Mouse (Mus musculus) macrophage (primary cell): ENCODE results near the gene Ddo. TPM values are rescaled to one million over a fixed set of nuclear protein-coding genes. Genes with fewer than 3 reads are reported as not detected.

Experiments used
- H3K27ac ChIP-seq: fragments of 350-480 bp; formaldehyde crosslinking; 2 replicates; pipeline ENCODE4 v1.9.0; 2021
- H3K36me3 ChIP-seq: fragments of 350-480 bp; formaldehyde crosslinking; 2 replicates; pipeline ENCODE4 v1.9.0; 2021; ENCODE audit errors: inconsistent target
- H3K4me3 ChIP-seq: fragments of 350-480 bp; formaldehyde crosslinking; 2 replicates; pipeline ENCODE4 v1.9.0; 2021; ENCODE audit errors: inconsistent target
- H3K79me2 ChIP-seq: fragments of 350-480 bp; formaldehyde crosslinking; 2 replicates; pipeline ENCODE4 v1.9.0; 2021; ENCODE audit errors: inconsistent target
- WGBS: methylation state at CpG from one replicate; pipeline ENCODE4 v1.1.7; 2026; ENCODE audit warnings: inconsistent platforms; ENCODE audit not compliant: missing documents; 5-methylcytosine and 5-hydroxymethylcytosine counted together
- polyA plus RNA-seq: library from polyadenylated mRNA; stranded (reverse); fragments of 250-400 nt; gene quantifications from 3 replicates; pipeline ENCODE4 v1.2.4, GENCODE M21; 2018; ENCODE audit warnings: inconsistent platforms

The Ddo gene
- polyA plus RNA-seq, 1 experiment from 2014 or later, result not detected

GRCm38 (mm10) chr10:40640406-40640805, 10.6 kb downstream of the Ddo start:
- H3K4me3 ChIP-seq, result no peak overlapping the region
- H3K79me2 ChIP-seq, result no peaks in the 10 kb centered on the region
- H3K36me3 ChIP-seq, result no peaks in the 10 kb centered on the region
- WGBS, result 89% methylated on average over 4 of the region's 4 CpGs
- H3K27ac ChIP-seq, result no peak overlapping the region

- Histone ChIP-seq H3K4me3 (no peak overlapping the region), H3K36me3 (no peaks in the 10 kb centered on the region), H3K27ac (no peak overlapping the region), H3K79me2 (no peaks in the 10 kb centered on the region)
- WGBS, result 90% methylated on average over 7 of the region's 7 CpGs
Measured at GRCm38 (mm10) chr10:40641901-40642300, 12.1 kb downstream of the Ddo start.

DNA sequence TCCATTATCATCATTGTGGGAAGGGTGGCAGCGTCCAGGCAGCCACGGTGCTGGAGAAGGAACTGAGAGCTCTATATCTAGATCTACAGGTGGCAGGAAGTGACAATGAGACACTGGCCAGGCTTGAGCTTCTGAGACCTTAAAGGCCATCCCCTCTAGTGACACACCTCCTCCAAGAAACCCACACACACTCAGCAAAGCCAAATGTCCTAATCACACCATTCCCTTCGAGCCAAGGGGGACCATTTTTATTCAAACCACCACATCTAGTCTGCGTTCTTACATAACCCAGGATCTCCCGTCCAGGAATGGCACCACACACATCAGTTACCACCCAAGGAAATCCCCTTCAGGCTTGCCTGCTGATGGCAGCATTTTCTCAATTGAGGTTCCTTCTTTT, 13.3 kb downstream of the Ddo start:
- WGBS, result 72% methylated on average over 5 of the region's 5 CpGs
- no peak overlapping the region for H3K27ac ChIP-seq
- no peak overlapping the region for H3K4me3 ChIP-seq
- no peaks in the 10 kb centered on the region for H3K79me2 ChIP-seq
- no peaks in the 10 kb centered on the region for H3K36me3 ChIP-seq

GRCm38 (mm10) chr10:40644456-40644855, 14.6 kb downstream of the Ddo start:
- Histone ChIP-seq H3K79me2 (no peaks in the 10 kb centered on the region), H3K27ac (no peak overlapping the region), H3K4me3 (no peak overlapping the region), H3K36me3 (no peaks in the 10 kb centered on the region)
- WGBS, result 81% methylated on average over 9 of the region's 9 CpGs

DNA sequence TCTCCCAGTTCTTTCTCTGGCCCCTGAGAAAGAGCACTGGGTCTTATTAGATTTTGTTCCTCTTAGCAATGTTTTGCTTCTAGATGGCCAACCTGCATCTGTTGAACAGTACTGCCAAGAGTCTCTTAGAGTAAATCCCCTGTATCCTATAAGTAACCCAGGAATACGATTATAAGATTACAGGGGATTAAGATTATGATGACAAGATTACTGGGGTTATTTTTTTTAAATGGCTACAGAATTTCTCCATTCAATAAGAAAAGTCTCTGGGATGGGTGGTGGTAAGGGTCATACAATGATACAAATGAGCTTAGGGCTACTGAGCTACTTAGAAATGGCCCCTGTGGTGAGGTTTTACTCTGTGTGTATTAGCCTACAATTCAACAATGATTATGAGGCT, 15.5 kb downstream of the Ddo start:
- Histone ChIP-seq H3K36me3 (no peaks in the 10 kb centered on the region), H3K4me3 (no peak overlapping the region), H3K79me2 (no peaks in the 10 kb centered on the region), H3K27ac (no peak overlapping the region)
- 73% methylated on average over 1 of the region's 1 CpGs for whole genome bisulfite sequencing

- 82% methylated on average over 12 of the region's 12 CpGs for WGBS
- Histone ChIP-seq H3K36me3 (no peaks in the 10 kb centered on the region), H3K27ac (no peak overlapping the region), H3K4me3 (no peak overlapping the region), H3K79me2 (no peaks in the 10 kb centered on the region)
Measured at GRCm38 (mm10) chr10:40648776-40649175, 19.0 kb downstream of the Ddo start.

GRCm38 (mm10) chr10:40649634-40650033, 19.8 kb downstream of the Ddo start:
- Histone ChIP-seq H3K79me2 (no peaks in the 10 kb centered on the region), H3K36me3 (no peaks in the 10 kb centered on the region), H3K27ac (no peak overlapping the region), H3K4me3 (no peak overlapping the region)
- 44% methylated on average over 4 of the region's 4 CpGs for WGBS

DNA sequence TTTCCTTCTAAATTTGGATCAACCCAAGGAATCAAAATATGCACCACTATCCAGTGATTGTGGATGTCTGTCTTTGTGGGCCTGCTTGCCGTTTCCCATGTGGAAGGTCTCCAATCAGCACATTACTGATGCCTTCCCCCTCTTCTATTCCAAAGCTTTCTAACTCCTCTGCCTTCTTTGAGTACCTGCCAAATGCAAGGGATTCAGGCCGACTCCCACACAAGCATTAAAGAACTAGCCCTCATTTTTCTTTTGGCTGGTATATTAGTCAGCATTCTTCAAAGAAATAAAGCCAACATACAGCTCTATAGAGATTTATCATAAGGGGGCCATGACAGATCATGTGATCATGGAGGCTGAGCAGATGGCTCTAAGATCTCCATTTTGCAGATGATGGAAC, 21.9 kb downstream of the Ddo start:
- Histone ChIP-seq H3K27ac (no peak overlapping the region), H3K79me2 (no peaks in the 10 kb centered on the region), H3K36me3 (no peaks in the 10 kb centered on the region), H3K4me3 (no peak overlapping the region)
- WGBS, result 91% methylated on average over 2 of the region's 2 CpGs

DNA sequence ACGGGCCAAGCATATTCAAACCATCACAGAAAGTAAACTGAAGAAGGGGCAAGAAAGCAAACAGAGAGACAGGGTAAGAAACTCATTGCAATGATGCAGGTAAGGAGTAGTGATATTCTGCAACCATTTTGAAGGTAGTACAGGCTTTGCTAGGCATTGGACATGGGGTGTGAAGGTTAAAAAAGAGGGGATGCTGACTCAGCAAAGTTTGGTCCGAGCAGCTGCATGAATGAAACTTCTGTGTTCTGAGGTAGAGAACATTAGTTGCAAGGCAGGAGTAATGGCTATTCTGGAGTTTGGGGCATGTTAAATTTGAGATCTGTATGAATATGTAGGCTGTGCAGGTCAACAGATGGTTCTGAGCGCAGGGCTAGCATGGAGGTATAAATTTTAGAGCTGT, 35.5 kb downstream of the Ddo start:
- no peak overlapping the region for H3K27ac ChIP-seq
- no peaks in the 10 kb centered on the region for H3K79me2 ChIP-seq
- WGBS, result 80% methylated on average over 3 of the region's 3 CpGs
- H3K4me3 ChIP-seq, result no peak overlapping the region
- H3K36me3 ChIP-seq, result no peaks in the 10 kb centered on the region

DNA sequence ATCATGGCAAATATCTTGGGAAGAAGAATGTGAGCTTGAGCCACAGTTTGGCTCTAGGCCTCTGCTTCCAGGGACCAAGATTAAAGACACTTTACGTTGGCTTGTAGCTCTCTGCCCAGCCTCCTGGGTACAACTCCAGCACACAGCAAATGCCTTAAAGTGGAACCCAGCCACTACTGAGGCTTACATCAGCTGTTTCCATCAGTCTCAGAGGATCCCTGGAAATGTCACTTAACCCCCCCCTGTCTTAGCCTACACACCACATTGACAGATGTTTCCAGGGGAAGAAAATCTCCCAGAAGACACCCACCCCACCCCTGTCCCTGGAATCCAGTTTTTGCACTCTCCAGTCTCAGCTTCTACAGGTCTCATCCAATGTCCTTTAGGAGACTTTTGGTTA, 37.1 kb downstream of the Ddo start:
- WGBS, result 73% methylated on average over 1 of the region's 1 CpGs
- no peaks in the 10 kb centered on the region for H3K79me2 ChIP-seq
- no peak overlapping the region for H3K4me3 ChIP-seq
- no peak overlapping the region for H3K27ac ChIP-seq
- H3K36me3 ChIP-seq, result no peaks in the 10 kb centered on the region

- Histone ChIP-seq H3K4me3 (no peak overlapping the region), H3K27ac (no peak overlapping the region), H3K36me3 (no peaks in the 10 kb centered on the region), H3K79me2 (no peaks in the 10 kb centered on the region)
Measured at GRCm38 (mm10) chr10:40668640-40669039, 38.8 kb downstream of the Ddo start.

- Histone ChIP-seq H3K4me3 (no peak overlapping the region), H3K79me2 (no peaks in the 10 kb centered on the region), H3K36me3 (no peaks in the 10 kb centered on the region), H3K27ac (no peak overlapping the region)
- 93% methylated on average over 8 of the region's 8 CpGs for WGBS
Measured at GRCm38 (mm10) chr10:40672587-40673296, 42.9 kb downstream of the Ddo start.

DNA sequence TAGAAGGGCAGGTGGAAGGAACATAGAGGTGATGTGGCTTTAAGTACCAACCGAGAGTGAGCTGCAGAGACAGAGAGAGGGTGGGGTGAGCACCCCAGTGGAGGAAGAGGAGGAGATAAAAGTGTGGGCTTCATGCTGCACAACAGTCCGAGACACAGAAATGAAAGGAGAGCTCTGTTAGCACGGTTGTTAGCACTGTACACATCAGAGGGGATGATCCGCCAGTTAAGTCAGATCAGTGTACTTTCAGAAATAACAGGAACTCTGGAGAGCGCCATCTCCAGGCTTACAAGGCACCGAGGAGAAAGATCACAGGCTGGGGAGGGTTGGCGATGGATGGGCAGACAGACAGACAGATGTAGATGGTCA, 43.5 kb downstream of the Ddo start:
- H3K36me3 ChIP-seq, result no peaks in the 10 kb centered on the region
- 83% methylated on average over 7 of the region's 7 CpGs for WGBS
- H3K27ac ChIP-seq, result no peak overlapping the region
- H3K4me3 ChIP-seq, result no peak overlapping the region
- no peaks in the 10 kb centered on the region for H3K79me2 ChIP-seq

DNA sequence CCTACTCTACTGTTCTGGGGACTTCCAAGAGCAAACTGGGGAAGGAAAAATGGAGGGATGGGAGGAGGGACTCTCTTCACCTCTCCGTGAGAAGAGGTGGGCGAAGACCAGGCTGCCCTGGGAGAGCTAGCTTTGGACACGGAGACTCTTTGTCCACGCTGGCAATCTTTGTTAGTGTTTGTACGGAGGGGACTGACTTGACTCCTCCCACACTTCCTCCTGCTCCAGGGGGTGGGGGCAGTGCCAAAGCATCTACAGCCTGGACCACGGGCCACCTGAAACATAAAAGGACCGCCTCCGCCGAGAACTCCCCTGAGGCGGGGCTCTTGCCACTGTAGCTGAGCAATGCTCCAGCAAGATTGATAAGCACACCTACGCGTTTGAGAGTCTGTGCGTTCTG, 44.3 kb downstream of the Ddo start:
- Histone ChIP-seq H3K36me3 (no peaks in the 10 kb centered on the region), H3K27ac (no peak overlapping the region), H3K79me2 (no peaks in the 10 kb centered on the region), H3K4me3 (no peak overlapping the region)
- WGBS, result 16% methylated on average over 13 of the region's 13 CpGs

DNA sequence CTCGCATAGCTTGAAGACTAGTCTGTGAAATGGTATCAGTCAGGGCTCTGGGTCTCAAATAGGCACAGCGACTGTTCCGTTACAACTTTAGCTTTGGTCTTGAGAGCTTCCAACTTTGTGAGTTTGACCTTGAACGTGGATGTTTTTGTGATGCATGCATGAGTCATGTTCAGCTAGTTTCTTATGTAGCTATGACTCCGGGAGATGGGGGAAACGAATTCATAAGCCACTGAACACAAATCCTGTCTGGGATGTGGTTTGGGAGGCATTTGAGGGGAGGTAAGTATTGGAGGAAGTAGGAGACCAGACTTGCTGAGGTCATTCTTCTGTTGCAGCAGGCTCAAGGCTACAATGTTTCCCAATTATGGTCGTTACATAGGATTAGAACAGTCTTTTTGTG, 46.1 kb downstream of the Ddo start:
- 17% methylated on average over 7 of the region's 7 CpGs for whole genome bisulfite sequencing
- Histone ChIP-seq H3K79me2 (no peaks in the 10 kb centered on the region), H3K4me3 (no peak overlapping the region), H3K36me3 (no peaks in the 10 kb centered on the region), H3K27ac (no peak overlapping the region)

- 82% methylated on average over 3 of the region's 3 CpGs for WGBS
- H3K4me3 ChIP-seq, result no peak overlapping the region
- no peaks in the 10 kb centered on the region for H3K79me2 ChIP-seq
- no peak overlapping the region for H3K27ac ChIP-seq
- no peaks in the 10 kb centered on the region for H3K36me3 ChIP-seq
Measured at GRCm38 (mm10) chr10:40678477-40678876, 48.7 kb downstream of the Ddo start.
